Mouse (Mus musculus): ENCODE measurements at regions not wholly inside any gene's neighbourhood (a gene's known extent, or its start where the extent isn't known, plus 50 kb on each side); places are given as distances from the start of the nearest gene placed in this dataset.

- no peak for TF ChIP-seq CTCF (IDR thresholded peaks at IDR 0.05; ENCODE audit: low read depth, low read length)
- TF ChIP-seq POLR2A (IDR thresholded peaks at IDR 0.05; ENCODE audit: extremely low read depth, insufficient read depth, low read length): no peak
Measured at GRCm38 (mm10) chr17:91286875-91287274, 194.0 kb upstream of the Nrxn1 start.
